Mouse (Mus musculus) heart, embryonic 16.5 days (tissue): ENCODE results near the gene Crtc1. TPM values are rescaled to one million over a fixed set of nuclear protein-coding genes. Genes with fewer than 3 reads are reported as not detected.
A peak's percentile ranks its signal among the peaks of the same experiment; 100 is the strongest.

Experiments used
- ATAC-seq: fragments of 200-750 bp; cut with Nextera tagmentation; replicated peaks from 2 replicates; pipeline ENCODE4 v1.8.0; 2017; ENCODE audit warnings: moderate number of reproducible peaks; ENCODE audit not compliant: insufficient read depth, low FRiP score; ENCODE audit errors: extremely low read depth
- H3K27ac ChIP-seq: fragments of 300-500 bp; sonication (generic); 2 replicates; pipeline ENCODE4 v1.5.1; 2014; ENCODE audit warnings: mild to moderate bottlenecking, low read length, control low read depth, moderate library complexity
- H3K27me3 ChIP-seq: fragments of 300-500 bp; sonication (generic); 2 replicates; pipeline ENCODE4 v1.6.1; 2014; ENCODE audit warnings: low read length, mixed read lengths; ENCODE audit not compliant: control insufficient read depth, insufficient read depth
- H3K36me3 ChIP-seq: fragments of 300-500 bp; sonication (generic); 2 replicates; pipeline ENCODE4 v1.6.1; 2014; ENCODE audit not compliant: control insufficient read depth, insufficient read depth
- H3K4me1 ChIP-seq: fragments of 300-500 bp; sonication (generic); 2 replicates; pipeline ENCODE4 v1.6.1; 2014; ENCODE audit warnings: low read length, mixed read lengths; ENCODE audit not compliant: control insufficient read depth, insufficient read depth
- H3K4me2 ChIP-seq: fragments of 300-500 bp; sonication (generic); 2 replicates; pipeline ENCODE4 v1.6.1; 2014; ENCODE audit warnings: low read depth, mild to moderate bottlenecking, control low read depth, low read length
- H3K4me3 ChIP-seq: fragments of 300-500 bp; sonication (generic); 2 replicates; pipeline ENCODE4 v1.5.1; 2014; ENCODE audit warnings: mild to moderate bottlenecking, control low read depth, low read length
- H3K9ac ChIP-seq: fragments of 300-500 bp; sonication (generic); 2 replicates; pipeline ENCODE4 v1.6.1; 2014; ENCODE audit warnings: low read length, control low read depth
- H3K9me3 ChIP-seq: fragments of 300-500 bp; sonication (generic); replicated peaks from 2 replicates; pipeline ENCODE4 v1.6.1; 2016; ENCODE audit warnings: low read length; ENCODE audit not compliant: control insufficient read depth
- WGBS: fragments of 180-500 bp; shearing (Covaris S2); extraction: QIAGEN DNeasy Blood & Tissue Kit; methylation state at CpG from one replicate; pipeline ENCODE4 v1.1.7; 2014; 5-methylcytosine and 5-hydroxymethylcytosine counted together
- polyA plus RNA-seq: library from polyadenylated mRNA; unstranded; fragments of >200 nt; fragmentation: Nextera tagmentation; extraction: Ambion mirVana; gene quantifications from 2 replicates; pipeline ENCODE4 v1.2.1, GENCODE M21; 2015

The Crtc1 gene
- polyA plus RNA-seq, 1 experiment from 2014 or later: 10.7 TPM

DNA sequence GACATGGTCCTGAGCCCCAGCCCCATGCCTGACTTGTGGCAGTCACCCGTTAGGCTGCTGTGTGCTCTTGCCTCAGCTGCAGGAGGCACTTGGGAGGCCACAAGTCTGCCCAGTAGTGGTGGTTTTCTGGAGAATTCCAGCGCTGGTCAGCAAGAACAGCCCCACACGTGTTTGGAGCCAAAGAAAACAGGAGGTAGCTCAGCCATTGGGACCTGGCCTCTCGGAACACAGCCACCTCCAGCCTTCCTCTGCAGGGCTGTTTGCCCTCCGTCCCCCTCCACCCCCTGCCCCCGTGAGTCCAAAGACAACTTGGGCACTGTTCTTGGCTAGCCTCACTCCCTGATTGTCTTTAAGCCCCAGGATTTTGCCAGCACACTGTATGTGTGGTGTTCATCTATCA, 67.4 kb downstream of the Crtc1 start:
- WGBS: 49% methylated on average over 6 of the region's 6 CpGs

DNA sequence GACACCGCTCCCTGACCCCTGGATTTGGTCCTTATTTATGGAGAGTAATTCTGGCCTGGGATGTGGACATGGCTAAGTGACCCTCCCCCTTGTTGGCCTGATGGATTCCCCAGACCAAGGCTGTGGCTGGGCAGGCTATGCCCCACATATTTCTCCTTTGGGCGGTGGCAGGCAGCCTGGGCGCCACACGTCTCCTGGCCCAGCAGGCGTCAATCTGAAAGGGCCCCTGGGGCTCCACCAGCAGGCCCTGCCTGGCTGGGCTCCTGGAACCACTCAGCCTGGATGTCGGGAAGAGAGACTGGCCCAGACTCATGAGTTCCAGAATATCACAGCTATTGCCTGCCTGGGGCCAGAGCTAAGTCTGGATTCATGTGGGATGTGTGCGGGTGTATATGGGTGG, 68.9 kb downstream of the Crtc1 start:
- peaks cover 11% of the 10 kb centered on the region for H3K4me1 ChIP-seq
- H3K4me2 ChIP-seq: no peak overlapping the region
- H3K9ac ChIP-seq: no peak overlapping the region
- 0 out of 2 replicates have a peak, but pooled peaks cover 3% of the 10 kb centered on the region for H3K9me3 ChIP-seq
- no peak overlapping the region for H3K27ac ChIP-seq
- H3K4me3 ChIP-seq: no peak overlapping the region
- no peaks in the 10 kb centered on the region for H3K36me3 ChIP-seq
- no peak for ATAC-seq
- peaks cover 37% of the 10 kb centered on the region for H3K27me3 ChIP-seq
- 70% methylated on average over 7 of the region's 7 CpGs for WGBS

More for the DNA sequence above, 67.4 kb downstream of the Crtc1 start:
- Histone ChIP-seq H3K9ac (no peak overlapping the region), H3K4me1 (peaks cover 20% of the 10 kb centered on the region), H3K27ac (peak overlapping the region; percentile 12; the same call in 1 of the 2 replicates), H3K9me3 (0 out of 2 replicates have a peak, but pooled peaks cover 3% of the 10 kb centered on the region), H3K27me3 (peaks cover 50% of the 10 kb centered on the region), H3K4me2 (no peak overlapping the region), H3K4me3 (no peak overlapping the region), H3K36me3 (no peaks in the 10 kb centered on the region)
- peak; percentile 42; the same call in 1 of the 2 replicates for ATAC-seq

GRCm38 (mm10) chr8:70366588-70366987, 72.8 kb downstream of the Crtc1 start:
- H3K36me3 ChIP-seq: no peaks in the 10 kb centered on the region
- H3K27me3 ChIP-seq: peaks cover under 1% of the 10 kb centered on the region; the same call in 1 of the 2 replicates
- no peak overlapping the region for H3K4me3 ChIP-seq
- WGBS: 65% methylated on average over 5 of the region's 5 CpGs
- H3K4me1 ChIP-seq: no peaks in the 10 kb centered on the region
- no peaks in the 10 kb centered on the region for H3K9me3 ChIP-seq
- ATAC-seq: no peak
- H3K9ac ChIP-seq: no peak overlapping the region
- H3K27ac ChIP-seq: no peak overlapping the region
- H3K4me2 ChIP-seq: no peak overlapping the region

DNA sequence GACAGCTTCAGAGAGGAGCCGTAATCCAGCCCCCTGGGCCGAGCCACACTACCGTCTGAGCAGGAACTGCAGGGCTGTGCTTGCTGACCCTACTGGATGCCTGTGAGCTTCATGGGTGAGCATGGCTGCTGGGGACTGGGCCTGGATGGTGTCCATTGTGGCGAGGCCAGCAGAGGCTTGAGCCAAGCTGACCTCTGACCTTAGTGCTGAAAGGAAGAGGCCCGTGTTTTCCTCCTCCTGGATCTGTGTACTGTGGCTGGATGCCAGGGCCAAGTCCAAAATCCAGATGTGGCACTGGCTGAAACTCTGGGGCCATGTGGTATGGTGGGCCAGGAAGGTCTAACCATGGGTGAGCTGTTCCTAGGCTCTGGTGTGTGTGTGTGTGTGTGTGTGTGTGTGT, 75.3 kb downstream of the Crtc1 start:
- H3K36me3 ChIP-seq: no peaks in the 10 kb centered on the region
- no peaks in the 10 kb centered on the region for H3K27me3 ChIP-seq
- H3K4me3 ChIP-seq: no peak overlapping the region
- 37% methylated on average over 5 of the region's 5 CpGs for WGBS
- no peak overlapping the region for H3K9ac ChIP-seq
- ATAC-seq: peak; percentile 50
- peaks cover 3% of the 10 kb centered on the region; the same call in 1 of the 2 replicates for H3K4me1 ChIP-seq
- no peak overlapping the region for H3K27ac ChIP-seq
- H3K4me2 ChIP-seq: no peak overlapping the region
- H3K9me3 ChIP-seq: 0 out of 2 replicates have a peak, but pooled peaks cover 4% of the 10 kb centered on the region

GRCm38 (mm10) chr8:70361484-70362032, 77.8 kb downstream of the Crtc1 start:
- 74% methylated on average over 10 of the region's 10 CpGs for WGBS
- Histone ChIP-seq H3K4me1 (peaks cover 3% of the 10 kb centered on the region; the same call in 1 of the 2 replicates), H3K36me3 (no peaks in the 10 kb centered on the region), H3K4me2 (no peak overlapping the region), H3K9me3 (0 out of 2 replicates have a peak, but pooled peaks cover 4% of the 10 kb centered on the region), H3K27me3 (no peaks in the 10 kb centered on the region), H3K9ac (no peak overlapping the region), H3K27ac (no peak overlapping the region), H3K4me3 (no peak overlapping the region)
- ATAC-seq: no peak

DNA sequence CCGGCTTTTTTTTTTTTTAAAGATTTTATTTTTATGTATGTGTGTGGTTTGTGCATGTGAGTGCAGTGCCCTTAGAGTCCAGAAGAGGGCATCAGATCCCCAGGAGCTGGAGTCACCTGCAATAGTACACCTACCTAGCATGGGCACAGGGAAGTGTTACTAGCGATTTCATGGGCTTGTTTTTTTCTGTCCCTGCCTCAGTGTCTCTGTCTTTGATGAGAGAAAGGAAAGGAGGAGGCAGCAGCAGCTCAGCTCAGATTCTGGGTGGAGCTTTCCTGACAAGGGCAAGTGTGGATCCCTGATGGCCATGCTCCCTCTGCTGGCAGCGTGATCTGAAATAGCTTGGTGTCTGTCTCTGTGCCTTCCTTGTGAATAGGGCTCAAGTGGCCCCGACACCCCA, 78.6 kb downstream of the Crtc1 start:
- ATAC-seq: no peak
- no peaks in the 10 kb centered on the region for H3K27me3 ChIP-seq
- no peaks in the 10 kb centered on the region for H3K36me3 ChIP-seq
- WGBS: 48% methylated on average over 4 of the region's 4 CpGs
- peaks cover 3% of the 10 kb centered on the region; the same call in 1 of the 2 replicates for H3K4me1 ChIP-seq
- 0 out of 2 replicates have a peak, but pooled peaks cover 4% of the 10 kb centered on the region for H3K9me3 ChIP-seq
- no peak overlapping the region for H3K9ac ChIP-seq
- H3K27ac ChIP-seq: no peak overlapping the region
- H3K4me2 ChIP-seq: no peak overlapping the region
- H3K4me3 ChIP-seq: no peak overlapping the region

DNA sequence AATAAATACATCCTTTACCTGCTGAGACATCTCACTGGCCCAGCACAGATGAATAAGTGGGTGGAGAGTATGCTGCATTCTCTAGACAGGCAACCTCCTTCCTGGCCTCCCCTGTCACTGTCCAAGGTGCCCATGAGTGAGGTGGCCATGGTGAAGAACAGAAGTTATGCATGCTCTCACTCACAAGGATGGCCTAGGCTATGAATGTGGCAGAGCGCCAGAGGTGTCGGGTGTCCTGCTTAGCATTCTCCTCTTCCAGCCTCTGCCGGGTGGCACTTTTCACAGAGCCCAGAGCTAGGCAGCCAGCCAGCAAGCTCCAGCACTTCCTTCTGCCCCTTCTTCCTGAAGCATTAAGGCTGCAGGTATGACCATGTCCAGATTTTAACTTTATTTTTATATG, 80.0 kb downstream of the Crtc1 start:
- Histone ChIP-seq H3K4me3 (no peak overlapping the region), H3K27ac (no peak overlapping the region), H3K4me1 (peaks cover 3% of the 10 kb centered on the region; the same call in 1 of the 2 replicates), H3K9me3 (0 out of 2 replicates have a peak, but pooled peaks cover 4% of the 10 kb centered on the region), H3K36me3 (no peaks in the 10 kb centered on the region), H3K9ac (no peak overlapping the region), H3K27me3 (no peaks in the 10 kb centered on the region), H3K4me2 (no peak overlapping the region)
- 21% methylated on average over 3 of the region's 3 CpGs for WGBS
- peak; percentile 50; the same call in 1 of the 2 replicates for ATAC-seq

DNA sequence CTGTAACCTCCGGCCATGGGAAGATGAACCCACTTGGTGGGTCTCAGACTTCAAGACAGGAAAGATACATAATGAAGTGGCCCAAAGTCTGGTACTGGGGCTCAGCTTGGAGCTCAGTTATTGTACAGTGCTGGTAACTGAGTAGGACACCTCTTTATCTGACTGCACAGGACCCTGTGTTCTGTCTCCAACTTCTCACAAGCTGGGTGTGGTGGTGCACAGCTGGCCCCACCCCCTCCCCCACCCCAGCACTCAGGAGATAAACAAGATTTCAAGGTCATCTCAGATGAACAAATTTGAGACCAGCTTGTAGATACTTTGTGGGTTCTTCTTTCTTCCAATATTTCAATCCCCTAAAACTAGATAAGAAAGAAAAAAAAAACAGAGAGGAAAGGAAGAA, 83.3 kb downstream of the Crtc1 start:
- Histone ChIP-seq H3K27ac (no peak overlapping the region), H3K36me3 (no peaks in the 10 kb centered on the region), H3K9me3 (0 out of 2 replicates have a peak, but pooled peaks cover 4% of the 10 kb centered on the region), H3K4me2 (no peak overlapping the region), H3K27me3 (no peaks in the 10 kb centered on the region), H3K9ac (no peak overlapping the region), H3K4me1 (peaks cover 19% of the 10 kb centered on the region), H3K4me3 (no peak overlapping the region)
- 77% methylated on average over 1 of the region's 1 CpGs for WGBS
- ATAC-seq: no peak

GRCm38 (mm10) chr8:70354004-70354403, 85.4 kb downstream of the Crtc1 start:
- WGBS: 62% methylated on average over 4 of the region's 4 CpGs
- Histone ChIP-seq H3K9ac (peak overlapping the region; percentile 74; the same call in 1 of the 2 replicates), H3K27me3 (no peaks in the 10 kb centered on the region), H3K9me3 (no peaks in the 10 kb centered on the region), H3K36me3 (no peaks in the 10 kb centered on the region), H3K4me3 (peak overlapping the region; percentile 98), H3K4me2 (peak overlapping the region; percentile 83), H3K27ac (peak overlapping the region; percentile 70), H3K4me1 (peaks cover 29% of the 10 kb centered on the region)
- no peak for ATAC-seq
